Mouse (Mus musculus): Measurements from ENCODE around the gene Prrx2. TPM values are rescaled to one million over a fixed set of nuclear protein-coding genes. Genes with fewer than 3 reads are reported as not detected.
"Not testable (repeated sequence)": the region's sequence is repeated elsewhere in the genome, so short reads cannot be mapped to it uniquely, and the experiment has no call there.

Gene Prrx2
- polyA plus RNA-seq, 1 experiment from 2014 or later: 9.8 TPM

GRCm38 (mm10) chr2:30902256-30902655 lies 67.5 kb downstream of the Prrx2 start:
- Histone ChIP-seq H3K9me3 (no peaks in the 10 kb centered on the region), H3K4me1 (peaks cover 19% of the 10 kb centered on the region), H3K36me3 (no peaks in the 10 kb centered on the region), H3K27ac (no peak overlapping the region), H3K4me2 (replicated peaks) (peak overlapping the region; percentile 63), H3K27me3 (replicated peaks) (peaks cover 28% of the 10 kb centered on the region), H3K9ac (peak overlapping the region; percentile 49; the same call in 1 of the 2 replicates), H3K4me3 (peak overlapping the region; percentile 25)
- no peak for ATAC-seq (ENCODE audit: low FRiP score, low read depth)
- 21% methylated on average over 8 of the region's 8 CpGs for WGBS

- Histone ChIP-seq H3K27me3 (replicated peaks) (peaks cover 28% of the 10 kb centered on the region), H3K9me3 (no peaks in the 10 kb centered on the region), H3K27ac (no peak overlapping the region), H3K4me2 (replicated peaks) (peak overlapping the region; percentile 63), H3K4me1 (peaks cover 18% of the 10 kb centered on the region), H3K9ac (peak overlapping the region; percentile 49), H3K4me3 (peak overlapping the region; percentile 25), H3K36me3 (no peaks in the 10 kb centered on the region)
- ATAC-seq (ENCODE audit: low FRiP score, low read depth): no peak
- WGBS: 10% methylated on average over 36 of the region's 37 CpGs
These were observed 68.3 kb downstream of the Prrx2 start for GRCm38 (mm10) chr2:30902726-30903722.

GRCm38 (mm10) chr2:30904231-30904630 lies 69.5 kb downstream of the Prrx2 start:
- peaks cover 28% of the 10 kb centered on the region for H3K27me3 ChIP-seq (replicated peaks)
- 75% methylated on average over 6 of the region's 6 CpGs for WGBS
- no peak for ATAC-seq (ENCODE audit: low FRiP score, low read depth)
- H3K4me2 ChIP-seq (replicated peaks): no peak overlapping the region
- no peaks in the 10 kb centered on the region for H3K9me3 ChIP-seq
- no peak overlapping the region for H3K9ac ChIP-seq
- peaks cover 18% of the 10 kb centered on the region for H3K4me1 ChIP-seq
- H3K27ac ChIP-seq: no peak overlapping the region
- H3K36me3 ChIP-seq: no peaks in the 10 kb centered on the region
- no peak overlapping the region for H3K4me3 ChIP-seq

GRCm38 (mm10) chr2:30904991-30905390 lies 70.2 kb downstream of the Prrx2 start:
- H3K36me3 ChIP-seq: no peaks in the 10 kb centered on the region
- peaks cover 28% of the 10 kb centered on the region for H3K27me3 ChIP-seq (replicated peaks)
- H3K27ac ChIP-seq: no peak overlapping the region
- WGBS: 86% methylated on average over 7 of the region's 7 CpGs
- H3K4me3 ChIP-seq: no peak overlapping the region
- H3K9ac ChIP-seq: no peak overlapping the region
- H3K9me3 ChIP-seq: no peaks in the 10 kb centered on the region
- no peak for ATAC-seq (ENCODE audit: low FRiP score, low read depth)
- no peak overlapping the region for H3K4me2 ChIP-seq (replicated peaks)
- peaks cover 18% of the 10 kb centered on the region for H3K4me1 ChIP-seq

- no peak for ATAC-seq (ENCODE audit: low FRiP score, low read depth)
- no peaks in the 10 kb centered on the region for H3K9me3 ChIP-seq
- WGBS: 78% methylated on average over 8 of the region's 8 CpGs
These were observed 71.1 kb downstream of the Prrx2 start for GRCm38 (mm10) chr2:30905906-30906305.

GRCm38 (mm10) chr2:30906641-30907040 lies 71.9 kb downstream of the Prrx2 start:
- no peak overlapping the region for H3K9ac ChIP-seq
- no peak overlapping the region for H3K27ac ChIP-seq
- H3K27me3 ChIP-seq (replicated peaks): peaks cover 18% of the 10 kb centered on the region
- no peaks in the 10 kb centered on the region for H3K36me3 ChIP-seq
- 81% methylated on average over 4 of the region's 4 CpGs for WGBS
- ATAC-seq (ENCODE audit: low FRiP score, low read depth): no peak
- H3K4me2 ChIP-seq (replicated peaks): no peak overlapping the region
- no peak overlapping the region for H3K4me3 ChIP-seq
- peaks cover 18% of the 10 kb centered on the region for H3K4me1 ChIP-seq
- no peaks in the 10 kb centered on the region for H3K9me3 ChIP-seq

More at GRCm38 (mm10) chr2:30905906-30906305, 71.1 kb downstream of the Prrx2 start:
- H3K27ac ChIP-seq: no peak overlapping the region
- H3K36me3 ChIP-seq: no peaks in the 10 kb centered on the region
- no peak overlapping the region for H3K4me3 ChIP-seq
- H3K27me3 ChIP-seq (replicated peaks): peaks cover 25% of the 10 kb centered on the region
- H3K4me2 ChIP-seq (replicated peaks): no peak overlapping the region
- peaks cover 18% of the 10 kb centered on the region for H3K4me1 ChIP-seq
- H3K9ac ChIP-seq: no peak overlapping the region

- no peak overlapping the region for H3K27ac ChIP-seq
- WGBS: 65% methylated on average over 4 of the region's 4 CpGs
- 0 out of 2 replicates have a peak, but pooled peaks cover 3% of the 10 kb centered on the region for H3K27me3 ChIP-seq (replicated peaks)
- no peak overlapping the region for H3K9ac ChIP-seq
- no peaks in the 10 kb centered on the region for H3K36me3 ChIP-seq
- no peak overlapping the region for H3K4me3 ChIP-seq
- H3K9me3 ChIP-seq: no peaks in the 10 kb centered on the region
- no peak for ATAC-seq (ENCODE audit: low FRiP score, low read depth)
- H3K4me1 ChIP-seq: no peaks in the 10 kb centered on the region
- H3K4me2 ChIP-seq (replicated peaks): no peak overlapping the region
These were observed 77.6 kb downstream of the Prrx2 start for GRCm38 (mm10) chr2:30912291-30912773.

- Histone ChIP-seq H3K4me1 (no peaks in the 10 kb centered on the region), H3K4me3 (no peak overlapping the region), H3K9me3 (no peaks in the 10 kb centered on the region), H3K9ac (no peak overlapping the region), H3K27me3 (replicated peaks) (0 out of 2 replicates have a peak, but pooled peaks cover 3% of the 10 kb centered on the region), H3K27ac (no peak overlapping the region), H3K4me2 (replicated peaks) (no peak overlapping the region), H3K36me3 (no peaks in the 10 kb centered on the region)
- 82% methylated on average over 8 of the region's 8 CpGs for WGBS
- ATAC-seq (ENCODE audit: low FRiP score, low read depth): no peak
These were observed 78.2 kb downstream of the Prrx2 start for GRCm38 (mm10) chr2:30913022-30913421.

GRCm38 (mm10) chr2:30914836-30915235 lies 80.1 kb downstream of the Prrx2 start:
- no peak for ATAC-seq (ENCODE audit: low FRiP score, low read depth)
- no peak overlapping the region for H3K9ac ChIP-seq
- H3K27ac ChIP-seq: no peak overlapping the region
- no peaks in the 10 kb centered on the region for H3K36me3 ChIP-seq
- no peak overlapping the region for H3K4me2 ChIP-seq (replicated peaks)
- H3K4me1 ChIP-seq: no peaks in the 10 kb centered on the region
- H3K4me3 ChIP-seq: no peak overlapping the region
- H3K27me3 ChIP-seq (replicated peaks): 0 out of 2 replicates have a peak, but pooled peaks cover 3% of the 10 kb centered on the region
- 57% methylated on average over 3 of the region's 3 CpGs for WGBS
- no peaks in the 10 kb centered on the region for H3K9me3 ChIP-seq

GRCm38 (mm10) chr2:30915376-30915775 lies 80.6 kb downstream of the Prrx2 start:
- Histone ChIP-seq H3K4me3 (no peak overlapping the region), H3K36me3 (no peaks in the 10 kb centered on the region), H3K4me2 (replicated peaks) (no peak overlapping the region), H3K27me3 (replicated peaks) (0 out of 2 replicates have a peak, but pooled peaks cover 3% of the 10 kb centered on the region), H3K4me1 (no peaks in the 10 kb centered on the region), H3K9me3 (no peaks in the 10 kb centered on the region), H3K9ac (no peak overlapping the region), H3K27ac (no peak overlapping the region)
- 85% methylated on average over 5 of the region's 5 CpGs for WGBS
- ATAC-seq (ENCODE audit: low FRiP score, low read depth): no peak

- H3K9me3 ChIP-seq; H3K27ac ChIP-seq; H3K36me3 ChIP-seq; H3K4me1 ChIP-seq; ATAC-seq (ENCODE audit: low FRiP score, low read depth); H3K4me3 ChIP-seq; H3K27me3 ChIP-seq (replicated peaks); H3K9ac ChIP-seq; H3K4me2 ChIP-seq (replicated peaks): not testable (repeated sequence)
- 71% methylated on average over 6 of the region's 6 CpGs for WGBS
These were observed 81.2 kb downstream of the Prrx2 start for GRCm38 (mm10) chr2:30915933-30916332.

GRCm38 (mm10) chr2:30917649-30918048 lies 82.9 kb downstream of the Prrx2 start:
- WGBS: 87% methylated on average over 7 of the region's 7 CpGs

More at GRCm38 (mm10) chr2:30917649-30918048, 82.9 kb downstream of the Prrx2 start:
- Histone ChIP-seq H3K4me2 (replicated peaks) (no peak overlapping the region), H3K9ac (no peak overlapping the region), H3K36me3 (no peaks in the 10 kb centered on the region), H3K4me1 (no peaks in the 10 kb centered on the region), H3K27ac (no peak overlapping the region), H3K27me3 (replicated peaks) (0 out of 2 replicates have a peak, but pooled peaks cover 3% of the 10 kb centered on the region), H3K4me3 (no peak overlapping the region), H3K9me3 (no peaks in the 10 kb centered on the region)
- no peak for ATAC-seq (ENCODE audit: low FRiP score, low read depth)

All from neural tube, embryonic 12.5 days (tissue).